Mouse (Mus musculus) CH12.LX (cell line): ENCODE measurements around the gene Ctso. TPM values are rescaled to one million over a fixed set of nuclear protein-coding genes. Genes with fewer than 3 reads are reported as not detected.
A peak's percentile ranks its signal among the peaks of the same experiment; 100 is the strongest.

Source experiments
- DNase-seq: peaks from one replicate; pipeline ENCODE4 v3.0.0-alpha.2; 2013; ENCODE audit errors: extremely low read depth
- H3K27ac ChIP-seq: 2 replicates; pipeline ENCODE4 v1.5.1; 2012; ENCODE audit warnings: low read depth, mild to moderate bottlenecking, control low read depth, moderate library complexity; ENCODE audit not compliant: insufficient read depth
- H3K27me3 ChIP-seq: replicated peaks from 2 replicates; pipeline ENCODE3; 2012; ENCODE audit warnings: inconsistent platforms
- H3K36me3 ChIP-seq, 2 experiments: replicated peaks in 1 of 2; 2 replicates each; pipeline versions ENCODE3 to v1.6.1; 2012; ENCODE audit warnings: inconsistent platforms in 1 of 2, low read length in 1 of 2, mild to moderate bottlenecking in 1 of 2, mixed read lengths in 1 of 2, moderate library complexity in 1 of 2; ENCODE audit not compliant: control insufficient read depth in 1 of 2, insufficient read depth in 1 of 2
- H3K4me1 ChIP-seq, 2 experiments: 2 replicates each; pipeline ENCODE4 v1.6.1; 2012; ENCODE audit warnings: inconsistent platforms in 1 of 2, moderate library complexity in 1 of 2; ENCODE audit not compliant: insufficient read depth in 2 of 2, control insufficient read depth in 1 of 2
- H3K4me2 ChIP-seq: 2 replicates; pipeline ENCODE4 v1.6.1; 2012; ENCODE audit warnings: low read depth, mild to moderate bottlenecking, control low read depth; ENCODE audit not compliant: poor library complexity, insufficient read depth, severe bottlenecking
- H3K4me3 ChIP-seq, 3 experiments: fragments of 150-350 bp in 1 of 3; sonication (generic) in 1 of 3; replicated peaks in 1 of 3; 2 replicates each; pipeline versions ENCODE3 to v1.5.1; 2011 to 2012; ENCODE audit warnings: low read depth in 2 of 3, low read length in 2 of 3, mild to moderate bottlenecking in 2 of 3, moderate library complexity in 2 of 3, control low read depth in 1 of 3, improper control_type of control experiment in 1 of 3, inconsistent platforms in 1 of 3, mixed read lengths in 1 of 3; ENCODE audit not compliant: poor library complexity in 1 of 3
- H3K79me2 ChIP-seq: replicated peaks from 2 replicates; pipeline ENCODE4 v1.6.1; 2012; ENCODE audit warnings: mild to moderate bottlenecking, moderate library complexity; ENCODE audit not compliant: control insufficient read depth, poor library complexity, insufficient read depth, severe bottlenecking; ENCODE audit errors: extremely low read depth
- H3K9ac ChIP-seq: 2 replicates; pipeline ENCODE4 v1.6.1; 2012; ENCODE audit warnings: low read depth, mild to moderate bottlenecking, control low read depth, moderate library complexity; ENCODE audit not compliant: insufficient read depth
- H3K9me3 ChIP-seq: replicated peaks from 2 replicates; pipeline ENCODE3; 2012; ENCODE audit warnings: low read length, inconsistent platforms, mixed read lengths
- BHLHE40 ChIP-seq: IDR thresholded peaks from 2 replicates; pipeline ENCODE4 v1.6.1; 2011; ENCODE audit warnings: mild to moderate bottlenecking, low read depth, low read length, improper control_type of control experiment
- CHD1 ChIP-seq: IDR thresholded peaks from 2 replicates; pipeline ENCODE4 v1.6.1; 2012; ENCODE audit warnings: low read depth, low read length, improper control_type of control experiment, inconsistent platforms
- CHD2 ChIP-seq: IDR thresholded peaks from 2 replicates; pipeline ENCODE4 v1.6.1; 2011; ENCODE audit warnings: low read length, improper control_type of control experiment
- CTCF ChIP-seq, 2 experiments: IDR thresholded peaks in 1 of 2; conservative IDR thresholded peaks in 1 of 2; 2 replicates each; pipeline ENCODE4 v1.5.1; 2011 to 2012; ENCODE audit warnings: low read depth in 2 of 2, low read length in 2 of 2, improper control_type of control experiment in 1 of 2, inconsistent platforms in 1 of 2, mild to moderate bottlenecking in 1 of 2, moderate library complexity in 1 of 2
- E2F4 ChIP-seq: IDR thresholded peaks from 2 replicates; pipeline ENCODE4 v1.6.1; 2011; ENCODE audit warnings: low read depth, low read length, improper control_type of control experiment; ENCODE audit not compliant: insufficient replicate concordance
- ELF1 ChIP-seq: IDR thresholded peaks from 2 replicates; pipeline ENCODE4 v1.6.1; 2014; ENCODE audit warnings: low read depth, mild to moderate bottlenecking, inconsistent platforms, low read length, improper control_type of control experiment
- EP300 ChIP-seq: IDR thresholded peaks from 2 replicates; pipeline ENCODE4 v1.6.1; 2011; ENCODE audit warnings: low read length, improper control_type of control experiment
- ETS1 ChIP-seq: conservative IDR thresholded peaks from 2 replicates; pipeline ENCODE4 v1.6.1; 2012; ENCODE audit warnings: low read depth, mild to moderate bottlenecking, inconsistent platforms, low read length, improper control_type of control experiment, moderate library complexity
- GABPA ChIP-seq: IDR thresholded peaks from 2 replicates; pipeline ENCODE4 v1.6.1; 2012; ENCODE audit warnings: low read depth, low read length, improper control_type of control experiment, inconsistent platforms; ENCODE audit not compliant: insufficient replicate concordance
- HCFC1 ChIP-seq: IDR thresholded peaks from 2 replicates; pipeline ENCODE4 v1.6.1; 2012; ENCODE audit warnings: low read depth, mild to moderate bottlenecking, inconsistent platforms, low read length, improper control_type of control experiment
- JUND ChIP-seq: conservative IDR thresholded peaks from 2 replicates; pipeline ENCODE4 v1.6.1; 2011; ENCODE audit warnings: low read depth, low read length, improper control_type of control experiment
- KAT2A ChIP-seq: IDR thresholded peaks from 2 replicates; pipeline ENCODE4 v1.6.1; 2012; ENCODE audit warnings: low read length, improper control_type of control experiment, inconsistent platforms; ENCODE audit not compliant: insufficient replicate concordance
- MAFK ChIP-seq: IDR thresholded peaks from 2 replicates; pipeline ENCODE4 v1.6.1; 2011; ENCODE audit warnings: low read length, improper control_type of control experiment; ENCODE audit not compliant: insufficient replicate concordance
- MAX ChIP-seq: IDR thresholded peaks from 2 replicates; pipeline ENCODE4 v1.6.1; 2011; ENCODE audit warnings: low read length, improper control_type of control experiment
- MAZ ChIP-seq: IDR thresholded peaks from 2 replicates; pipeline ENCODE4 v1.6.1; 2012; ENCODE audit warnings: low read depth, mild to moderate bottlenecking, inconsistent platforms, low read length, improper control_type of control experiment, moderate library complexity
- MEF2A ChIP-seq: IDR thresholded peaks from 2 replicates; pipeline ENCODE4 v1.6.1; 2014; ENCODE audit warnings: low read depth, mild to moderate bottlenecking, inconsistent platforms, low read length, improper control_type of control experiment, borderline replicate concordance
- MXI1 ChIP-seq: IDR thresholded peaks from 2 replicates; pipeline ENCODE4 v1.6.1; 2011; ENCODE audit warnings: mild to moderate bottlenecking, low read depth, low read length, improper control_type of control experiment
- MYC ChIP-seq: IDR thresholded peaks from 2 replicates; pipeline ENCODE4 v1.6.1; 2011; ENCODE audit warnings: low read depth, mild to moderate bottlenecking, improper control_type of control experiment, low read length
- NELFE ChIP-seq: IDR thresholded peaks from 2 replicates; pipeline ENCODE4 v1.6.1; 2011; ENCODE audit warnings: low read depth, low read length, improper control_type of control experiment
- NRF1 ChIP-seq: IDR thresholded peaks from 2 replicates; pipeline ENCODE4 v1.6.1; 2014; ENCODE audit warnings: low read depth, mild to moderate bottlenecking, inconsistent platforms, low read length, improper control_type of control experiment, moderate library complexity
- POLR2A ChIP-seq: IDR thresholded peaks from 2 replicates; pipeline ENCODE4 v1.6.1; 2011; ENCODE audit warnings: low read depth, mild to moderate bottlenecking, improper control_type of control experiment, low read length
- RAD21 ChIP-seq: IDR thresholded peaks from 2 replicates; pipeline ENCODE4 v1.6.1; 2011; ENCODE audit warnings: low read depth, mild to moderate bottlenecking, low read length, improper control_type of control experiment, moderate library complexity
- RCOR1 ChIP-seq: conservative IDR thresholded peaks from 2 replicates; pipeline ENCODE4 v1.6.1; 2012; ENCODE audit warnings: low read depth, mild to moderate bottlenecking, inconsistent platforms, low read length, improper control_type of control experiment
- SIN3A ChIP-seq: IDR thresholded peaks from 2 replicates; pipeline ENCODE4 v1.6.1; 2012; ENCODE audit warnings: low read length, improper control_type of control experiment, inconsistent platforms
- SMC3 ChIP-seq: IDR thresholded peaks from 2 replicates; pipeline ENCODE4 v1.6.1; 2011; ENCODE audit warnings: low read depth, low read length, improper control_type of control experiment
- TBP ChIP-seq: conservative IDR thresholded peaks from 2 replicates; pipeline ENCODE4 v1.6.1; 2011; ENCODE audit warnings: low read depth, low read length, improper control_type of control experiment
- TCF12 ChIP-seq: IDR thresholded peaks from 2 replicates; pipeline ENCODE4 v1.6.1; 2014; ENCODE audit warnings: low read depth, mild to moderate bottlenecking, inconsistent platforms, low read length, improper control_type of control experiment
- UBTF ChIP-seq: IDR thresholded peaks from 2 replicates; pipeline ENCODE4 v1.6.1; 2012; ENCODE audit warnings: low read depth, mild to moderate bottlenecking, inconsistent platforms, low read length, improper control_type of control experiment, moderate library complexity
- ZC3H11A ChIP-seq: IDR thresholded peaks from 2 replicates; pipeline ENCODE4 v1.6.1; 2012; ENCODE audit warnings: low read depth, mild to moderate bottlenecking, inconsistent platforms, low read length, improper control_type of control experiment
- ZKSCAN1 ChIP-seq: IDR thresholded peaks from 2 replicates; pipeline ENCODE4 v1.6.1; 2012; ENCODE audit warnings: low read depth, inconsistent platforms, low read length, improper control_type of control experiment, borderline replicate concordance
- ZMIZ1 ChIP-seq: IDR thresholded peaks from 2 replicates; pipeline ENCODE4 v1.6.1; 2012; ENCODE audit warnings: low read depth, mild to moderate bottlenecking, inconsistent platforms, low read length, improper control_type of control experiment
- ZNF384 ChIP-seq: IDR thresholded peaks from 2 replicates; pipeline ENCODE4 v1.6.1; 2012; ENCODE audit warnings: low read depth, low read length, improper control_type of control experiment, inconsistent platforms
- dilution Hi-C: fragments of 300-500 bp; cut with MboI; formaldehyde crosslinking; loops from 2 replicates; pipeline ENCODE4 v1.14.3; 2020; ENCODE audit warnings: low sequenced_read_pairs; ENCODE audit not compliant: extremely low pct_unique_long_range_greater_than_20kb, extremely low pct_ligation_motif_present
- in situ Hi-C: fragments of 300-500 bp; cut with MboI; formaldehyde crosslinking; loops from 3 replicates; pipeline ENCODE4 v1.14.3; 2019; ENCODE audit warnings: low sequenced_read_pairs, low pct_ligation_motif_present, low pct_unique_long_range_greater_than_20kb, mixed read lengths
- polyA plus RNA-seq: library from polyadenylated mRNA; unstranded; fragments of >175 nt; gene quantifications from 2 replicates; pipeline ENCODE4 v1.2.1, GENCODE M21; 2012; ENCODE audit warnings: low read depth; ENCODE audit not compliant: insufficient read length
- total RNA-seq, 2 experiments: library from RNA; depleted of rRNA; stranded (reverse); fragments of 300-350 nt in 1 of 2; fragments of >200 nt in 1 of 2; gene quantifications; 2 replicates each; pipeline ENCODE4 v1.2.3; 2012 to 2014

Ctso gene
- 20.2 and 21.1 TPM in 2 replicates for total RNA-seq (2012; rRNA removed)
- total RNA-seq (2014; rRNA removed) = 41.7 and 42.9 TPM in 2 replicates
- polyA plus RNA-seq = 37.4 and 39.2 TPM in 2 replicates

GRCm38 (mm10) chr3:81932141-81933101, at the start of gene Ctso:
TSS of gene Ctso (plus strand) at chr3:81932601.
- Histone ChIP-seq H3K36me3 (peaks cover 0 to 11% of the 10 kb centered on the region in 2 experiments), H3K4me1 (peaks cover 3 to 68% of the 10 kb centered on the region in 2 experiments; a peak in 3 of 4 replicates), H3K9ac (peak within 1 kb of the TSS; percentile 100), H3K4me3 (peak within 1 kb of the TSS; percentile 88 to 97 (median 88)), H3K27ac (peak within 1 kb of the TSS; percentile 89), H3K79me2 (peaks cover 17% of the 10 kb centered on the region; the same call in 1 of the 2 replicates), H3K27me3 (no peaks in the 10 kb centered on the region), H3K9me3 (no peaks in the 10 kb centered on the region), H3K4me2 (peak within 1 kb of the TSS; percentile 94)
- TF ChIP-seq MAX (no peak), SIN3A (peak; percentile 79), SMC3 (peak; percentile 39), UBTF (no peak), RCOR1 (no peak), NELFE (peak; percentile 87), MAZ (no peak), ELF1 (peak; percentile 14; the same call in 1 of the 2 replicates), ZNF384 (no peak), EP300 (no peak; the same call in 1 of the 2 replicates), E2F4 (no peak), HCFC1 (no peak), MAFK (no peak), ETS1 (peak; percentile 66), CHD1 (peak; percentile 43; the same call in 1 of the 2 replicates), MEF2A (0 out of 2 replicates have a peak, but pooled peaks have one; percentile 17), MXI1 (0 out of 2 replicates have a peak, but pooled peaks have one; percentile 29), GABPA (no peak), CHD2 (no peak), JUND (no peak), TBP (peak; percentile 35; the same call in 1 of the 2 replicates), RAD21 (peak; percentile 52), MYC (peak; percentile 8; the same call in 1 of the 2 replicates), ZC3H11A (no peak), NRF1 (no peak), POLR2A (peak; percentile 80), KAT2A (no peak), ZMIZ1 (peak; percentile 80; the same call in 1 of the 2 replicates), ZKSCAN1 (no peak), TCF12 (peak; percentile 76), BHLHE40 (peak; percentile 33; the same call in 1 of the 2 replicates), CTCF (conservative IDR thresholded peaks at IDR 0.05 in 1 of 2, IDR thresholded peaks at IDR 0.05 in 1 of 2; ENCODE audit: low read depth in 2 of 2, low read length in 2 of 2) (peak; percentile 56 to 75)
- peak; percentile 87 for DNase-seq
- in situ Hi-C loops = no loop called here
- dilution Hi-C loops = no loop called here
